Mouse (Mus musculus) G1E (cell line): ENCODE results near the gene Tbc1d1. TPM values are rescaled to one million over a fixed set of nuclear protein-coding genes. Genes with fewer than 3 reads are reported as not detected.

Experiments used
- ATAC-seq: 2 replicates; pipeline ENCODE4 v1.8.0; 2016; ENCODE audit warnings: mild to moderate bottlenecking; ENCODE audit not compliant: insufficient number of reproducible peaks, poor library complexity, low FRiP score, severe bottlenecking; ENCODE audit errors: extremely low read depth
- DNase-seq: peaks from one replicate; pipeline ENCODE4 v3.0.0; 2012; ENCODE audit warnings: low spot score
- H3K27me3 ChIP-seq: 2 replicates; pipeline ENCODE4 v1.6.1; 2012; ENCODE audit warnings: mild to moderate bottlenecking, low read length, inconsistent platforms; ENCODE audit not compliant: insufficient read depth
- H3K36me3 ChIP-seq: replicated peaks from 2 replicates; pipeline ENCODE3; 2012; ENCODE audit warnings: mild to moderate bottlenecking, inconsistent platforms
- H3K4me1 ChIP-seq: 2 replicates; pipeline ENCODE4 v1.6.1; 2012; ENCODE audit warnings: low read depth, low read length, inconsistent platforms, mixed read lengths; ENCODE audit not compliant: insufficient read depth
- H3K4me3 ChIP-seq: 2 replicates; pipeline ENCODE4 v1.5.1; 2012; ENCODE audit warnings: low read depth, mild to moderate bottlenecking, inconsistent platforms, low read length, moderate library complexity, mixed read lengths
- H3K9me3 ChIP-seq: replicated peaks from 2 replicates; pipeline ENCODE4 v1.6.1; 2012; ENCODE audit warnings: inconsistent platforms
- CTCF ChIP-seq: IDR thresholded peaks from 2 replicates; pipeline ENCODE4 v1.5.1; 2012; ENCODE audit warnings: low read depth, low read length, inconsistent platforms, mixed read lengths
- GATA1 ChIP-seq: IDR thresholded peaks from 2 replicates; pipeline ENCODE4 v1.6.1; 2012; ENCODE audit warnings: borderline replicate concordance, low read length, inconsistent platforms, mixed read lengths
- GATA2 ChIP-seq: IDR thresholded peaks from 2 replicates; pipeline ENCODE4 v1.6.1; 2012; ENCODE audit warnings: low read depth, low read length, inconsistent platforms, borderline replicate concordance
- POLR2AphosphoS5 ChIP-seq: IDR thresholded peaks from 2 replicates; pipeline ENCODE4 v1.6.1; 2012; ENCODE audit warnings: low read depth, low read length, inconsistent platforms; ENCODE audit not compliant: insufficient replicate concordance
- TAL1 ChIP-seq: conservative IDR thresholded peaks from 2 replicates; pipeline ENCODE4 v1.6.1; 2012; ENCODE audit warnings: low read depth, low read length, inconsistent platforms, mixed read lengths
- polyA plus RNA-seq: library from polyadenylated mRNA; stranded (reverse); fragments of >175 nt; gene quantifications from 2 replicates; pipeline ENCODE4 v1.2.3, GENCODE M21; 2012
- total RNA-seq, 2 experiments: library from RNA; stranded (forward) in 1 of 2; stranded (reverse) in 1 of 2; fragments of 200-1000 nt in 1 of 2; fragments of >200 nt in 1 of 2; fragmentation: Nextera tagmentation in 1 of 2; gene quantifications; 2 replicates each; pipeline ENCODE4 v1.2.3; 2014 to 2017

Tbc1d1 gene
- total and polyA plus RNA-seq, 3 experiments = 4.2 to 17.3 (median 11.7) TPM

GRCm38 (mm10) chr5:64391346-64391745 is 235.2 kb downstream of the Tbc1d1 start:
- Histone ChIP-seq H3K36me3 (no peaks in the 10 kb centered on the region), H3K27me3 (peaks cover 38% of the 10 kb centered on the region), H3K4me3 (no peak overlapping the region), H3K9me3 (no peaks in the 10 kb centered on the region), H3K4me1 (no peaks in the 10 kb centered on the region)
- no peak for DNase-seq
- no peak for TF ChIP-seq GATA1
- no peak for TF ChIP-seq POLR2AphosphoS5
- no peak for TF ChIP-seq GATA2
- TF ChIP-seq CTCF = no peak
- no peak for TF ChIP-seq TAL1
- no peak for ATAC-seq

DNA sequence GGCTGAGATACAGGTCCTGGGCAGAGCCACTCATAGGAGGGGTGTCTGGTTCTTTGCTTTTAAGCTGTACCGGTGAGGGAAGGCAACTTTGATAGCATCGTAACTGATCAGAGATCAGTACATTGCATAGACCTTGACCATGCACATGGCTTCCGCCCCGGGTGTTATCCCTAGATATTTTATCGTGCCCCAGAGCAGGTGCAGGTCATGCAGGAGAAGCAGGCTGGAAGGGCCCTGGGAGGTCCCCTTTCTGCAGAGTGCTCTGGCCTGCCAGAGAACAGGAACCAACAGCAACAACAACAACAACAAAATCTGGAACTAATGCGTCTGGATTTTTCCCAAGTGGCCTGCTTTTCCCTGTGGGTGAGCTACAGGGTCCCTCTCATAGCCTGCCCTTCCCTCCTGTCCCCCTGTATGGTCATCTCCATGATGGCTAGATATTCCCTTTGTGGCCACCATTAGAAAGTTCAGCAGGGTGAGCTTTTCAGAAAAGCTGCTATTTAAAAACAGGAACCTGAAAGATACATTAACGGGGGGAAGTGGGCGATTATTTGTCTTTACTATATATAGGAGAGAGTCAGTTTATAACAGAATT is 236.4 kb downstream of the Tbc1d1 start:
- TF ChIP-seq GATA2 = no peak
- TF ChIP-seq TAL1 = no peak
- no peak for TF ChIP-seq GATA1
- TF ChIP-seq POLR2AphosphoS5 = no peak
- TF ChIP-seq CTCF = no peak
- no peak overlapping the region for H3K4me3 ChIP-seq
- DNase-seq (no peak), ATAC-seq (no peak)
- H3K27me3 ChIP-seq = peaks cover 41% of the 10 kb centered on the region
- H3K9me3 ChIP-seq = no peaks in the 10 kb centered on the region
- H3K36me3 ChIP-seq = no peaks in the 10 kb centered on the region
- H3K4me1 ChIP-seq = no peaks in the 10 kb centered on the region

- TF ChIP-seq CTCF (no peak), GATA2 (no peak), POLR2AphosphoS5 (no peak)
- DNase-seq = no peak
- no peaks in the 10 kb centered on the region for H3K9me3 ChIP-seq
- no peaks in the 10 kb centered on the region for H3K36me3 ChIP-seq
- H3K27me3 ChIP-seq = peaks cover 35% of the 10 kb centered on the region
- ATAC-seq = no peak
- H3K4me1 ChIP-seq = no peaks in the 10 kb centered on the region
- no peak overlapping the region for H3K4me3 ChIP-seq
Observed at GRCm38 (mm10) chr5:64393530-64393929, 237.4 kb downstream of the Tbc1d1 start.

DNA sequence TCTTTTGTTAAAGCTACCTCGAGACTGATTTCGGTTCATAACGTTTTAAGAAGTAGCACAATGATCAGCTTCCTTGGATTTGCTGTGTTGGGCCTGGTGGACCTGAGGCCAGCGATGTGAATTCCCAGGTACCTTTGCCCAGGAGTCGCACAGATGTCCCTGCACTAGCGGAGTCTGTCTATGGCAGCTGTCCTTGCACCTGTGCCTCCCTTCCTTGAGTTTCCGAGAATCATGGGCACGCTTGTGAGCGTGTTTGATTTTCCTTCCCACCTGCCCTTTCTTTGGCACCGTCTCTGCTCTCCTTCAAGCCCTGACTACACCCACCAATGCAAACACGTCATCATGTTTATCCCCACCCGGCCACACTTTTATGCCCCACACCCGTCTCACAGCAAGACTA is 242.1 kb downstream of the Tbc1d1 start:
- no peaks in the 10 kb centered on the region for H3K9me3 ChIP-seq
- no peak overlapping the region for H3K4me3 ChIP-seq
- TF ChIP-seq GATA1 (no peak), TAL1 (no peak), GATA2 (no peak), CTCF (no peak), POLR2AphosphoS5 (no peak)
- no peaks in the 10 kb centered on the region for H3K4me1 ChIP-seq
- ATAC-seq = no peak
- H3K36me3 ChIP-seq = no peaks in the 10 kb centered on the region
- DNase-seq = no peak
- H3K27me3 ChIP-seq = peaks cover 25% of the 10 kb centered on the region

GRCm38 (mm10) chr5:64400742-64401141 is 244.6 kb downstream of the Tbc1d1 start:
- Histone ChIP-seq H3K4me3 (no peak overlapping the region), H3K9me3 (no peaks in the 10 kb centered on the region), H3K27me3 (peaks cover 14% of the 10 kb centered on the region), H3K36me3 (no peaks in the 10 kb centered on the region), H3K4me1 (no peaks in the 10 kb centered on the region)
- TF ChIP-seq GATA2 = no peak
- no peak for TF ChIP-seq CTCF
- TF ChIP-seq TAL1 = no peak
- TF ChIP-seq GATA1 = no peak
- no peak for TF ChIP-seq POLR2AphosphoS5
- no peak for ATAC-seq
- DNase-seq = no peak

Other genes starting within 250 kb of the Tbc1d1 start
- 9.8 and 11.9 TPM in 2 replicates for gene Rell1, start 187.4 kb upstream of the Tbc1d1 start, total RNA-seq (2014; fragmentation: Nextera tagmentation)
- gene Rell1, start 187.4 kb upstream of the Tbc1d1 start, total RNA-seq (2017) = 13.0 and 13.5 TPM in 2 replicates
- gene Rell1, start 187.4 kb upstream of the Tbc1d1 start, polyA plus RNA-seq = 10.1 and 12.1 TPM in 2 replicates
- 101 and 110 TPM in 2 replicates for gene Pgm2, start 63.4 kb upstream of the Tbc1d1 start, total RNA-seq (2014; fragmentation: Nextera tagmentation)
- gene Pgm2, start 63.4 kb upstream of the Tbc1d1 start, total RNA-seq (2017) = 64.1 and 65.8 TPM in 2 replicates
- 49.0 and 61.2 TPM in 2 replicates for gene Pgm2, start 63.4 kb upstream of the Tbc1d1 start, polyA plus RNA-seq